Mouse (Mus musculus) bone marrow, adult 2 months (tissue): Measurements from ENCODE around the gene Unc13b. TPM values are rescaled to one million over a fixed set of nuclear protein-coding genes. Genes with fewer than 3 reads are reported as not detected.

ENCODE experiments used
- H3K27ac ChIP-seq: fragments of 200-500 bp; 2 replicates; pipeline ENCODE4 v1.5.1; 2012; ENCODE audit warnings: low read depth, mild to moderate bottlenecking, control low read depth, inconsistent platforms, low read length; ENCODE audit not compliant: control insufficient read depth, poor library complexity, insufficient read depth
- H3K4me1 ChIP-seq: fragments of 200-500 bp; 2 replicates; pipeline ENCODE4 v1.6.1; 2011; ENCODE audit warnings: low read length; ENCODE audit not compliant: control insufficient read depth, insufficient read depth
- H3K4me3 ChIP-seq: fragments of 200-500 bp; replicated peaks from 2 replicates; pipeline ENCODE3; 2011; ENCODE audit warnings: mild to moderate bottlenecking, low read depth, low read length, control low read depth; ENCODE audit not compliant: control insufficient read depth
- CTCF ChIP-seq: fragments of 200-500 bp; IDR thresholded peaks from 2 replicates; pipeline ENCODE4 v1.5.1; 2011; ENCODE audit warnings: low read length, control low read depth; ENCODE audit not compliant: control insufficient read depth, insufficient read depth
- POLR2A ChIP-seq: fragments of 200-500 bp; IDR thresholded peaks from 2 replicates; pipeline ENCODE4 v1.6.1; 2011; ENCODE audit warnings: low read depth, mild to moderate bottlenecking, control low read depth, low read length, borderline replicate concordance; ENCODE audit not compliant: control insufficient read depth
- WGBS: fragments of 180-500 bp; shearing (Covaris S2); methylation state at CpG from one replicate; pipeline ENCODE4 v1.1.7; 2018; 5-methylcytosine and 5-hydroxymethylcytosine counted together
- polyA plus RNA-seq: library from polyadenylated mRNA; stranded (reverse); fragments of >200 nt; gene quantifications from 2 replicates; pipeline ENCODE4 v1.2.4, GENCODE M21; 2011; ENCODE audit warnings: low replicate concordance; ENCODE audit not compliant: missing spikeins, insufficient read depth, insufficient read length

The Unc13b gene
- polyA plus RNA-seq, 1 experiment = 3.8 TPM

DNA sequence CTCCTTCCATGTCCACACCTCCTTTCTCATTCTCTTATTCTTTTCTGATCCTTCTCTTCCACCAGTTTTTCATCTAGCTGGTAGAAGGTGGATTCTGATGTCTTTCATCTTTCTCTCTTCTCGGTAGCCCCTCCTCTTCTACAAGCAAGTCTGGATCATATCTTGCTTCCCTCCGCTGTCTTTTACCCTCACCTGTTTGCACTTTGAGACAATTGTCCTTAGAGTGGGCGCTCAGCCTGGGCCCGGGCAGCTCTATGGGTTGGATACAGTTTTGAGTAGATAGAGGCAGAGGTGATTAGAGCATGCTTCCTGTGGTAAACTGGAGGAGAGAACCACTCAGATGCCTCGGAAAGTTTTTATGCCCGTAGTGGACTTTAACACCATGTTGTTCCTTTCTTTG lies 174.7 kb downstream of the Unc13b start:
- Histone ChIP-seq H3K27ac (no peak overlapping the region), H3K4me1 (no peaks in the 10 kb centered on the region), H3K4me3 (no peak overlapping the region)
- WGBS = 72% methylated on average over 6 of the region's 6 CpGs
- no peak for TF ChIP-seq CTCF

- 89% methylated on average over 9 of the region's 9 CpGs for WGBS
- Histone ChIP-seq H3K4me1 (no peaks in the 10 kb centered on the region), H3K4me3 (no peak overlapping the region), H3K27ac (no peak overlapping the region)
- TF ChIP-seq CTCF (no peak), POLR2A (no peak)
Observed at GRCm38 (mm10) chr4:43236898-43237297, 178.1 kb downstream of the Unc13b start.

GRCm38 (mm10) chr4:43240716-43241115 lies 182.0 kb downstream of the Unc13b start:
- Histone ChIP-seq H3K4me3 (no peak overlapping the region), H3K27ac (no peak overlapping the region), H3K4me1 (no peaks in the 10 kb centered on the region)
- 65% methylated on average over 1 of the region's 1 CpGs for WGBS
- TF ChIP-seq POLR2A = no peak

- no peak overlapping the region for H3K4me3 ChIP-seq
- H3K27ac ChIP-seq = no peak overlapping the region
- no peaks in the 10 kb centered on the region for H3K4me1 ChIP-seq
- TF ChIP-seq CTCF = no peak
- TF ChIP-seq POLR2A = no peak
- 17% methylated on average over 2 of the region's 2 CpGs for WGBS
Observed at GRCm38 (mm10) chr4:43244022-43244421, 185.3 kb downstream of the Unc13b start.

- no peak overlapping the region for H3K27ac ChIP-seq
- TF ChIP-seq POLR2A (no peak), CTCF (no peak)
- 81% methylated on average over 4 of the region's 4 CpGs for WGBS
Observed at GRCm38 (mm10) chr4:43245776-43246175, 187.0 kb downstream of the Unc13b start.

GRCm38 (mm10) chr4:43248026-43248425 lies 189.3 kb downstream of the Unc13b start:
- no peak overlapping the region for H3K4me3 ChIP-seq
- H3K4me1 ChIP-seq = no peaks in the 10 kb centered on the region
- TF ChIP-seq CTCF (no peak), POLR2A (no peak)
- 76% methylated on average over 7 of the region's 7 CpGs for WGBS
- no peak overlapping the region for H3K27ac ChIP-seq

More at GRCm38 (mm10) chr4:43245776-43246175, 187.0 kb downstream of the Unc13b start:
- no peaks in the 10 kb centered on the region for H3K4me1 ChIP-seq
- H3K4me3 ChIP-seq = no peak overlapping the region

- H3K27ac ChIP-seq = no peak overlapping the region
- 76% methylated on average over 2 of the region's 2 CpGs for WGBS
Observed at GRCm38 (mm10) chr4:43248909-43249308, 190.2 kb downstream of the Unc13b start.

DNA sequence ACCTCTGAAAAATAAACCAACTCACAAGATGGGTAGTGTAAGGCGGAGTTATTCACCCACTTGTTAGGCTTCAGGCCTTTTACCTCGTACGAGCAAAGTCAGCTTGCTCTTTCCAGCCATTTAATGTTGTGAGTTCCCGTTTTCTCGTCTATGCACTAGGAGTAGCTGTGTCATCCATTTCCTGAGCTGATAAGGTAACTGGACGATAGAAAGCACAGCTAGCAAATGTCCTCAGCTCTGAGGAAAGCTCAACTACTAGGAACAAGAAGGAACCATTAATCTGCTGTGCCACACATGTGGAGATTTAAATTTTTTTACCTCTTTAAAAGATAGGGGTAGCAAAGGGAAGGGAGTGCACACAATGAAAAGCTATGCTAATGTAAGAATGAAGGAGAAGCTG lies 192.5 kb downstream of the Unc13b start:
- TF ChIP-seq CTCF (no peak), POLR2A (no peak)
- H3K4me3 ChIP-seq = no peak overlapping the region
- H3K4me1 ChIP-seq = no peaks in the 10 kb centered on the region
- WGBS = 21% methylated on average over 6 of the region's 6 CpGs
- H3K27ac ChIP-seq = no peak overlapping the region

More at GRCm38 (mm10) chr4:43248909-43249308, 190.2 kb downstream of the Unc13b start:
- Histone ChIP-seq H3K4me3 (no peak overlapping the region), H3K4me1 (no peaks in the 10 kb centered on the region)
- no peak for TF ChIP-seq CTCF
- TF ChIP-seq POLR2A = no peak

DNA sequence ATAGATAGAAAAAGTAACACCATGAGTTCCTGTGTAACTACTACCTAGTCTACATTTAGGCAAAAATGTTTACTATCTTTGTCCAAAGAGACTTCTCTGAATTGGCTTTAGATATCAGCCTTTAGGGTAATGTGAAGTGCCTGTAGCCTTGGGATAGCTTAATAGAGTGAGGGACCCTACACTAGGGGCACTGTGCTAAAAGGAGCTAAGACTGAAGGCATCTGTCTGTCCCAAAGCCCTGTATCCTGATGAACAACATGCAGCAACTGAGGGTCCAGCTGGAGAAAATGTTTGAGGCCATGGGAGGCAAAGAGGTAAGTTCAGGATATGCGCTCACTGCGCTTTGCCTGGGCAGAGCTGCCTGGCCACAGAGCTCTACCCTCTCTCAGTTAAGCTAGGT lies 198.3 kb downstream of the Unc13b start:
- no peak overlapping the region for H3K4me3 ChIP-seq
- 82% methylated on average over 2 of the region's 2 CpGs for WGBS
- H3K27ac ChIP-seq = no peak overlapping the region
- H3K4me1 ChIP-seq = no peaks in the 10 kb centered on the region
- TF ChIP-seq POLR2A (no peak), CTCF (no peak)
